Mouse (Mus musculus) G1E (cell line): ENCODE measurements around the gene Gm36864.

Experiments used
- CTCF ChIP-seq: IDR thresholded peaks from 2 replicates; pipeline ENCODE4 v1.5.1; 2012; ENCODE audit warnings: low read depth, low read length, inconsistent platforms, mixed read lengths
- GATA1 ChIP-seq: IDR thresholded peaks from 2 replicates; pipeline ENCODE4 v1.6.1; 2012; ENCODE audit warnings: borderline replicate concordance, low read length, inconsistent platforms, mixed read lengths
- TAL1 ChIP-seq: conservative IDR thresholded peaks from 2 replicates; pipeline ENCODE4 v1.6.1; 2012; ENCODE audit warnings: low read depth, low read length, inconsistent platforms, mixed read lengths

DNA sequence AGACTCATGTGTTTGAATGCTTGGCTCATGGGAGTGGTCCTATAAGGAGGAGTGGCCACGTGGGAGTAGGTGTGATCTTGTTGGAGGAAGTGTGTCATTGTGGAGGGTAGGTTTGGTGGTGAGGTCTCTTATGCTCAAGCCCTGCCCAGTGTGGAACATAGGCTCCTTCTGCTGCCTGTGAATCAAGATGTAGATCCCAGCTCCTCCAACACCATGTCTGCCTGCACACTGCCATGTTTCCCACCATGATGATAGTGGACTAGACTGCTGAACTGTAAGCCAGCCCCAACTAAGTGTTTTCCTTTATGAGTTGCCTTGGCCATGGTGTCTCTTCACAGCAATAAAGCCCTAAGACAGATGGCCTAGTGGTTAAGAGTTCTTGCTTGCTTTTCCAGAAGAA lies 8.1 kb downstream of the Gm36864 start:
- TF ChIP-seq CTCF (no peak), GATA1 (no peak), TAL1 (no peak)
